Mouse (Mus musculus) olfactory bulb, adult 2 months (tissue): Measurements from ENCODE around the gene Trpt1.

Experiments used
- CTCF ChIP-seq: fragments of 200-500 bp; IDR thresholded peaks from 2 replicates; pipeline ENCODE4 v1.5.1; 2012; ENCODE audit warnings: low read depth, mild to moderate bottlenecking, low read length, moderate library complexity; ENCODE audit not compliant: insufficient read depth
- POLR2A ChIP-seq: fragments of 200-500 bp; IDR thresholded peaks from 2 replicates; pipeline ENCODE4 v1.6.1; 2012; ENCODE audit warnings: mild to moderate bottlenecking, low read depth, low read length, moderate library complexity; ENCODE audit not compliant: insufficient read depth

- TF ChIP-seq CTCF (no peak), POLR2A (peak; percentile 18; the same call in 1 of the 2 replicates)
Observed at GRCm38 (mm10) chr19:6974211-6975205, 21.4 kb upstream of the Trpt1 start, which contains the start of gene Ppp1r14b.
